Mouse (Mus musculus): ENCODE results near the gene Rbm11.

GRCm38 (mm10) chr16:75612561-75612960, 19.9 kb downstream of the Rbm11 start:
- TF ChIP-seq CTCF (IDR thresholded peaks at IDR 0.05; ENCODE audit: low read depth, low read length) (no peak), TAL1 (conservative IDR thresholded peaks at IDR 0.05; ENCODE audit: low read depth, low read length) (no peak)
